Mouse (Mus musculus) forebrain, embryonic 16.5 days (tissue): ENCODE data around the gene Rpl4. TPM values are rescaled to one million over a fixed set of nuclear protein-coding genes. Genes with fewer than 3 reads are reported as not detected.

Source experiments
- ATAC-seq: fragments of 200-750 bp; cut with Nextera tagmentation; 2 replicates; pipeline ENCODE4 v1.8.0; 2017; ENCODE audit warnings: mild to moderate bottlenecking, moderate library complexity
- H3K27ac ChIP-seq: fragments of 300-500 bp; sonication (generic); 2 replicates; pipeline ENCODE4 v1.5.1; 2014; ENCODE audit warnings: low read length, control low read depth
- H3K27me3 ChIP-seq: fragments of 300-500 bp; sonication (generic); replicated peaks from 2 replicates; pipeline ENCODE4 v1.6.1; 2014; ENCODE audit warnings: low read length; ENCODE audit not compliant: control insufficient read depth, insufficient read depth
- H3K36me3 ChIP-seq: fragments of 300-500 bp; sonication (generic); 2 replicates; pipeline ENCODE4 v1.6.1; 2014; ENCODE audit not compliant: control insufficient read depth, insufficient read depth
- H3K4me1 ChIP-seq: fragments of 300-500 bp; sonication (generic); replicated peaks from 2 replicates; pipeline ENCODE4 v1.6.1; 2014; ENCODE audit warnings: low read length; ENCODE audit not compliant: control insufficient read depth, insufficient read depth
- H3K4me2 ChIP-seq: fragments of 300-500 bp; sonication (generic); 2 replicates; pipeline ENCODE4 v1.6.1; 2014; ENCODE audit warnings: mild to moderate bottlenecking, low read length, control low read depth
- H3K4me3 ChIP-seq: fragments of 300-500 bp; sonication (generic); replicated peaks from 2 replicates; pipeline ENCODE4 v1.5.1; 2014; ENCODE audit warnings: mild to moderate bottlenecking, low read length, control low read depth
- H3K9ac ChIP-seq: fragments of 300-500 bp; sonication (generic); replicated peaks from 2 replicates; pipeline ENCODE4 v1.6.1; 2014; ENCODE audit warnings: low read depth, low read length, control low read depth
- H3K9me3 ChIP-seq: fragments of 300-500 bp; sonication (generic); 2 replicates; pipeline ENCODE4 v1.6.1; 2016; ENCODE audit warnings: low read length; ENCODE audit not compliant: control insufficient read depth
- WGBS: fragments of 180-500 bp; shearing (Covaris S2); extraction: QIAGEN DNeasy Blood & Tissue Kit; methylation state at CpG from one replicate; pipeline ENCODE4 v1.1.7; 2014; 5-methylcytosine and 5-hydroxymethylcytosine counted together
- microRNA-seq: library from miRNA; unstranded; fragments of <30 nt; microRNA quantifications from one replicate; pipeline ENCODE4, GENCODE M21; 2017
- polyA plus RNA-seq: library from polyadenylated mRNA; unstranded; fragments of >200 nt; fragmentation: Nextera tagmentation; extraction: Ambion mirVana; gene quantifications from 2 replicates; pipeline ENCODE4 v1.2.1, GENCODE M21; 2015

The Rpl4 gene
- polyA plus RNA-seq, 1 experiment from 2014 or later = 714 TPM

DNA sequence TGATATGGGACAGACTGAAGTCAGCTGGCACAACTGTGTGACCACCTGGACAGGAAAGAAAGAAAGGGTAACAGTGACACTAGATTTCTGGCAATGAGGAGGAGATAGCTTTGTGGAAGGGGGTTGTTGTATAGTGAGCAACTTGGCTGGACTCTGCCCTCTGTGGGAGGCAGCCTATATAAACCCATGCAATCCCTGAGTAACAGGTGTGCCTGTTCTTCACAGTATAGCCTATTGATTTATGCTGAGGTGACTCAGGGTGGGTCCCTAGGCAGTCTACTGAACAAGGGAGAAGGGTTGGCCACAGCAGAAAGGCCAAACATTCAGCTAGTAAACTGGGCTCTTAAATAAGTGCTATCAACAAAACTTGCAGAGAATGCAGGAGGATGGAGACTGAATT lies 52.6 kb downstream of the Rpl4 start:
- Histone ChIP-seq H3K9ac (no peak overlapping the region), H3K27ac (no peak overlapping the region), H3K36me3 (no peaks in the 10 kb centered on the region), H3K4me1 (peaks cover 6% of the 10 kb centered on the region; the same call in 1 of the 2 replicates), H3K27me3 (no peaks in the 10 kb centered on the region), H3K4me2 (no peak overlapping the region), H3K4me3 (no peak overlapping the region), H3K9me3 (no peaks in the 10 kb centered on the region)
- ATAC-seq = no peak

DNA sequence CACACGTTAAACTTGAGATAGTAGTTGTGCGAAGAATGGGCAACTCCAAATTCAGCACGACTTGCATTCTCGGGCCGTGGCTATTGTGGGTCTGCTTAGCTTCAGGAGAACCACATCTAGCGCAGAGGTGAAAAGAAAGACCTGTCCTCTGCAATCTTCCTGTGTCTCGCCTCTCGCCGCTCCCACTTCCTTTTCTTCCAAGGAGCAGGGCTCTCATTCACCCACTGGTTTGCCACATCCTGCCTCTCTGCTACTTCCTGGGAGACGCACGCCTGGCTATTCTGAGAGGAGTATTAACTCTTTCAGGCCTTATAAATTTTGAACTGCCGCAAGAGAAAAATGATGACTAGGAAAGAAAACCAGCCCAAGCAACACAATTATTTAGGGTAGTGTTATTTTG lies 54.6 kb downstream of the Rpl4 start:
- WGBS = 85% methylated on average over 12 of the region's 12 CpGs
- no peaks in the 10 kb centered on the region for H3K36me3 ChIP-seq
- H3K4me1 ChIP-seq = peaks cover 15% of the 10 kb centered on the region
- no peak for ATAC-seq
- no peak overlapping the region for H3K9ac ChIP-seq
- H3K27me3 ChIP-seq = no peaks in the 10 kb centered on the region
- H3K27ac ChIP-seq = no peak overlapping the region
- H3K4me2 ChIP-seq = no peak overlapping the region
- no peak overlapping the region for H3K4me3 ChIP-seq
- H3K9me3 ChIP-seq = no peaks in the 10 kb centered on the region

Small RNAs within 50 kb of the gene (microRNA-seq; reads per million reads assigned to microRNA genes)
- not detected for gene Gm24106

Other genes starting within 250 kb of the Rpl4 start
- gene Smad6, start 151.3 kb upstream of the Rpl4 start, polyA plus RNA-seq = 1.5 and 1.6 TPM in 2 replicates
- gene Lctl, start 56.2 kb upstream of the Rpl4 start, polyA plus RNA-seq = not detected in 2 replicates
- gene Zwilch, start 271 bp upstream of the Rpl4 start, polyA plus RNA-seq = 10.0 and 10.8 TPM in 2 replicates
- 31.5 and 35.3 TPM in 2 replicates for gene Snapc5, start 5.9 kb downstream of the Rpl4 start, polyA plus RNA-seq
- gene Uchl4, start 61.8 kb downstream of the Rpl4 start, polyA plus RNA-seq = 2.4 and 2.5 TPM in 2 replicates
- gene Map2k1, start 80.3 kb downstream of the Rpl4 start, polyA plus RNA-seq = 53.6 and 54.6 TPM in 2 replicates
- 106 and 120 TPM in 2 replicates for gene Tipin, start 108.2 kb downstream of the Rpl4 start, polyA plus RNA-seq
- gene Dis3l, start 167.9 kb downstream of the Rpl4 start, polyA plus RNA-seq = 25.3 and 25.9 TPM in 2 replicates
- gene Megf11, start 212.3 kb downstream of the Rpl4 start, polyA plus RNA-seq = 6.8 and 10.1 TPM in 2 replicates